Mouse (Mus musculus): ENCODE results near the gene Orc3. TPM values are rescaled to one million over a fixed set of nuclear protein-coding genes. Genes with fewer than 3 reads are reported as not detected.

Gene Orc3
- 102 and 105 TPM in 2 replicates for polyA plus RNA-seq (2014; fragmentation: Nextera tagmentation; extraction: Ambion mirVana)

- no peaks in the 10 kb centered on the region for H3K27me3 ChIP-seq (ENCODE audit: control insufficient read depth, insufficient read depth, low read length)
- under 1% methylated on average over 42 of the region's 42 CpGs for WGBS
- ATAC-seq (ENCODE audit: insufficient number of reproducible peaks, insufficient read depth, low FRiP score, low read depth), result peak; percentile 99
- peak within 1 kb of the TSS; percentile 71 for H3K4me3 ChIP-seq (ENCODE audit: low read depth, low read length)
- H3K4me2 ChIP-seq (replicated peaks; ENCODE audit: low read depth, low read length), result peak within 1 kb of the TSS; percentile 63
- no peaks in the 10 kb centered on the region for H3K9me3 ChIP-seq (ENCODE audit: control insufficient read depth, low read depth, low read length)
- peak within 1 kb of the TSS; percentile 66 for H3K27ac ChIP-seq (ENCODE audit: low read length)
- H3K9ac ChIP-seq (replicated peaks; ENCODE audit: low read depth, low read length), result peak within 1 kb of the TSS; percentile 62
- H3K36me3 ChIP-seq (ENCODE audit: control insufficient read depth, insufficient read depth, low read length), result peaks cover 3% of the 10 kb centered on the region; the same call in 1 of the 2 replicates
- peaks cover 16% of the 10 kb centered on the region for H3K4me1 ChIP-seq (ENCODE audit: control insufficient read depth, insufficient read depth, low read length)
Observed at GRCm38 (mm10) chr4:34614630-34615094, at the start of gene Orc3, which contains the start of gene Rars2. Gene Orc3, minus strand, starts transcription at chr4:34614944. Gene Rars2, plus strand, starts transcription at chr4:34614957.

DNA sequence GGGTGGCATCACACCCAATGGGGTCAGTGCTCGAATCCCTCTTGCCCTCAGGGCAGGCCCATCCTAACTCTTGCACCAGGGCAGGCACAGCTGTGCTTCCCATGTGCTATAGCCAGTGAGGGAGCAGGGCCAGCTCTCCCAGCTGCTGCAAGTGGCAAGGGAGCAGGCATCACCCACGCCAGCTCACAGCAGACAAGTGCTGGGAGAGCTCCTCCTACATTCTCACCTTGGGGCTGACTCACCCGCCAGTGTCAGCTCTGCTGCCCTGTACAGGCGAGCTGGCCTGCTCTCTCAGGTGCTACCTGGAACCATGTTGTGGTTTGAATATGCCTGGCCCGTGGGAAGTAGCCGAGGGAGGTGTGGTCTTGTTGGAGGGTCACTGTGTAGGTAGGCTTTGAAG lies 47.2 kb upstream of the Orc3 start:
- H3K36me3 ChIP-seq (ENCODE audit: control insufficient read depth, insufficient read depth, low read length), result peaks cover 33% of the 10 kb centered on the region
- no peak overlapping the region for H3K27ac ChIP-seq (ENCODE audit: low read length)
- H3K9ac ChIP-seq (replicated peaks; ENCODE audit: low read depth, low read length), result no peak overlapping the region
- no peaks in the 10 kb centered on the region for H3K27me3 ChIP-seq (ENCODE audit: control insufficient read depth, insufficient read depth, low read length)
- ATAC-seq (ENCODE audit: insufficient number of reproducible peaks, insufficient read depth, low FRiP score, low read depth), result no peak
- H3K4me2 ChIP-seq (replicated peaks; ENCODE audit: low read depth, low read length), result no peak overlapping the region
- no peak overlapping the region for H3K4me3 ChIP-seq (ENCODE audit: low read depth, low read length)
- 83% methylated on average over 6 of the region's 6 CpGs for WGBS
- no peaks in the 10 kb centered on the region for H3K9me3 ChIP-seq (ENCODE audit: control insufficient read depth, low read depth, low read length)
- no peaks in the 10 kb centered on the region for H3K4me1 ChIP-seq (ENCODE audit: control insufficient read depth, insufficient read depth, low read length)

DNA sequence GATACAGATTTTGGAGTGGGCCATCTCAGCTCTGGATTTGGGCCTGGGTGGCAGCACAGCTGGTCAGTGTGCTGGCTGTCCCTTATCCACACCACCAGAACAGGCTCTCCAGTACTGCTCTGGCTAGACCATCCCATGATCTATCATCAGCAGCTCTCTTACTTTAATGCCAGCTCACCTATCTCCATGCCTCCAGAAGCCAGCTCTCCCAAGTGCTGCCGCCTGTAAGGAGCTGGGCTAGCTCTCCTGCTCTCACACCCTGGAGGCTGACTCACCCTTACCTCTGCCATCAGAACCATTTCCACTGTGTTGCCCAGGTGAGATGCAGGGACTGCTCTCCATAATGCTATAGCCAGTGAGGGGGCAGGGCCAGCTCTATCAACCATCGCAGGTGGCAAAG lies 46.8 kb upstream of the Orc3 start:
- Histone ChIP-seq H3K36me3 (ENCODE audit: control insufficient read depth, insufficient read depth, low read length) (peaks cover 29% of the 10 kb centered on the region), H3K9me3 (ENCODE audit: control insufficient read depth, low read depth, low read length) (no peaks in the 10 kb centered on the region), H3K9ac (replicated peaks; ENCODE audit: low read depth, low read length) (no peak overlapping the region), H3K4me3 (ENCODE audit: low read depth, low read length) (no peak overlapping the region), H3K4me1 (ENCODE audit: control insufficient read depth, insufficient read depth, low read length) (no peaks in the 10 kb centered on the region), H3K4me2 (replicated peaks; ENCODE audit: low read depth, low read length) (no peak overlapping the region), H3K27ac (ENCODE audit: low read length) (no peak overlapping the region), H3K27me3 (ENCODE audit: control insufficient read depth, insufficient read depth, low read length) (no peaks in the 10 kb centered on the region)
- 83% methylated on average over 2 of the region's 2 CpGs for WGBS
- ATAC-seq (ENCODE audit: insufficient number of reproducible peaks, insufficient read depth, low FRiP score, low read depth), result no peak

- Histone ChIP-seq H3K4me2 (replicated peaks; ENCODE audit: low read depth, low read length) (no peak overlapping the region), H3K27ac (ENCODE audit: low read length) (no peak overlapping the region), H3K27me3 (ENCODE audit: control insufficient read depth, insufficient read depth, low read length) (no peaks in the 10 kb centered on the region), H3K4me3 (ENCODE audit: low read depth, low read length) (no peak overlapping the region), H3K4me1 (ENCODE audit: control insufficient read depth, insufficient read depth, low read length) (no peaks in the 10 kb centered on the region), H3K9ac (replicated peaks; ENCODE audit: low read depth, low read length) (no peak overlapping the region), H3K9me3 (ENCODE audit: control insufficient read depth, low read depth, low read length) (no peaks in the 10 kb centered on the region), H3K36me3 (ENCODE audit: control insufficient read depth, insufficient read depth, low read length) (peaks cover 38% of the 10 kb centered on the region)
- WGBS, result 87% methylated on average over 2 of the region's 2 CpGs
- ATAC-seq (ENCODE audit: insufficient number of reproducible peaks, insufficient read depth, low FRiP score, low read depth), result no peak
Observed at GRCm38 (mm10) chr4:34659012-34659411, 44.3 kb upstream of the Orc3 start.

DNA sequence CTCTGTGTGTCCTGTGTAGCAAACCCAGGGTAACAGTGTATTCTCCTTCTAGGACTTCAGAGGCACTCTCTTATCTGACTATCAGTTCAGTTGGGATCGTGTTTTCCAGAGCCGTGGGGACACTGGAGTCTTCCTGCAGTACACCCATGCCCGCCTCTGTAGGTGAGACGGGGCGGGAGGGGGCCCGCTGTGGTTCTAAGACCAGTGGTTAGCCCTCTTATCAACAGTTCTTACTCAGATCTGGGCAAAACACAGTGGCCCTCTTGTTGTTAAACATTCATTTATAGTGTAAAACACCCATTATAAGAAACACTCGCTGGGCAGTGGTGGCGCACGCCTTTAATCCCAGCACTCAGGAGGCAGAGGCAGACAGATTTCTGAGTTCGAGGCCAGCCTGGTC lies 41.4 kb upstream of the Orc3 start:
- Histone ChIP-seq H3K27ac (ENCODE audit: low read length) (no peak overlapping the region), H3K4me3 (ENCODE audit: low read depth, low read length) (no peak overlapping the region), H3K4me1 (ENCODE audit: control insufficient read depth, insufficient read depth, low read length) (no peaks in the 10 kb centered on the region), H3K9me3 (ENCODE audit: control insufficient read depth, low read depth, low read length) (no peaks in the 10 kb centered on the region), H3K4me2 (replicated peaks; ENCODE audit: low read depth, low read length) (no peak overlapping the region), H3K9ac (replicated peaks; ENCODE audit: low read depth, low read length) (no peak overlapping the region), H3K27me3 (ENCODE audit: control insufficient read depth, insufficient read depth, low read length) (no peaks in the 10 kb centered on the region), H3K36me3 (ENCODE audit: control insufficient read depth, insufficient read depth, low read length) (peaks cover 35% of the 10 kb centered on the region)
- 94% methylated on average over 10 of the region's 10 CpGs for WGBS
- ATAC-seq (ENCODE audit: insufficient number of reproducible peaks, insufficient read depth, low FRiP score, low read depth), result no peak

DNA sequence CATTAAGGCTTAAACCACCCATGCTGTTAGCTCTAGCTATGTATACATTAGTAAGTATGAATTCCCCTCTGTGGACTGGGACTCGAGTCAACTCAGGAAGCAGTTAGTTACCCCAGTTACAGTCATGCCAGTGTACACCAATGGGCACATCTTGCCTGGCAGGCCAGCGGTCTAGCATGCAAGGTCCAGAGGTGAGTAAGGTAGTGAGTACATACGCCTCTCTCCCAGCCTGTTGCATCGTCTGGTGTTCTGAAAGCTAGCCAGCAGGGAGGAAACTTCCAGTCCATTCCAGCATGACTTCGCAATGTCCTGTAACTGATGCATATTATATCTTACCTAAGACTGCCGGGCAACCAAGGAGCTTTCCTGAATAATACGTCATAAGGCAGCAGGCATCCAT lies 38.4 kb upstream of the Orc3 start:
- no peak overlapping the region for H3K4me3 ChIP-seq (ENCODE audit: low read depth, low read length)
- H3K4me2 ChIP-seq (replicated peaks; ENCODE audit: low read depth, low read length), result no peak overlapping the region
- no peak for ATAC-seq (ENCODE audit: insufficient number of reproducible peaks, insufficient read depth, low FRiP score, low read depth)
- no peak overlapping the region for H3K27ac ChIP-seq (ENCODE audit: low read length)
- H3K9me3 ChIP-seq (ENCODE audit: control insufficient read depth, low read depth, low read length), result no peaks in the 10 kb centered on the region
- no peaks in the 10 kb centered on the region for H3K27me3 ChIP-seq (ENCODE audit: control insufficient read depth, insufficient read depth, low read length)
- peaks cover 28% of the 10 kb centered on the region for H3K36me3 ChIP-seq (ENCODE audit: control insufficient read depth, insufficient read depth, low read length)
- 87% methylated on average over 7 of the region's 7 CpGs for WGBS
- no peaks in the 10 kb centered on the region for H3K4me1 ChIP-seq (ENCODE audit: control insufficient read depth, insufficient read depth, low read length)
- no peak overlapping the region for H3K9ac ChIP-seq (replicated peaks; ENCODE audit: low read depth, low read length)

DNA sequence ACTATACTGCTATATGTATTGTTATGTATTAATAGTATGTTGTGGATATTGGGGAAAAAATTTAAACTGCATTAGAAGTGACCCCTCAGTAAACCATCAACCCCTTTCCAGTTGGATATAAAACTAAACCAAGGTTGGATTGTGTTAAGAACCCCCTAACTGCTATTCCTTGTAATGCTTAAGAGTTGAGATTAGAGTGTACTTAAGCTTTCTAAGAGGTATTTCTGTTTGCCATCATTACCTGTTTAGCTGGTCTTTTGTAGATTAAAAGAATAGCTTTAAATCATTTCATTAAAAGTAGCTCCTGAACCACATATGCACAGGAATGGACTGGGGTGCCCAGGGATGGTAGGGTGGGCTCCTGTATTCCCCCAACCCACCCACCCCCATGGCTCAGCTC lies 30.0 kb upstream of the Orc3 start:
- Histone ChIP-seq H3K9me3 (ENCODE audit: control insufficient read depth, low read depth, low read length) (no peaks in the 10 kb centered on the region), H3K4me2 (replicated peaks; ENCODE audit: low read depth, low read length) (no peak overlapping the region), H3K4me1 (ENCODE audit: control insufficient read depth, insufficient read depth, low read length) (no peaks in the 10 kb centered on the region), H3K27ac (ENCODE audit: low read length) (no peak overlapping the region), H3K4me3 (ENCODE audit: low read depth, low read length) (no peak overlapping the region), H3K36me3 (ENCODE audit: control insufficient read depth, insufficient read depth, low read length) (peaks cover 21% of the 10 kb centered on the region), H3K27me3 (ENCODE audit: control insufficient read depth, insufficient read depth, low read length) (no peaks in the 10 kb centered on the region), H3K9ac (replicated peaks; ENCODE audit: low read depth, low read length) (no peak overlapping the region)
- ATAC-seq (ENCODE audit: insufficient number of reproducible peaks, insufficient read depth, low FRiP score, low read depth), result no peak

DNA sequence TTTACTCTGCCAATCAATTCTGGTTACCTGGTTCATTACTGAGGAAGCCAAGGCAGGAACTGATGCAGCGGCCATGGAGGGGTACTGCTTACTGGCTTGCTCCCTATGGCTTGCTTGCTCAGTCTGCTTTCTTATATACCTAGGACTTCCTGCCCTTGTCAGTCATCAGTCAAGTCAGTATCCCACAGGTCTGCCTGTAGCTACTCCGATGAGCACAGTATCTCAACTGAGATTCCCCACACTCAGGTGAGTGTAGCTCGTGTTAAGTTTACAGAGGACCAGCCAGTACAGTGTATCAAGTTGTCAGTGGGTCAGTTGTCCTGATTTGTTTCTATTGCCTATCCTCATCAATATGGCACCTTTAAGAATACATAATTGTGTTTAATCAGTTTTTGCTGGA lies 26.0 kb upstream of the Orc3 start:
- no peak overlapping the region for H3K27ac ChIP-seq (ENCODE audit: low read length)
- ATAC-seq (ENCODE audit: insufficient number of reproducible peaks, insufficient read depth, low FRiP score, low read depth), result no peak
- H3K4me1 ChIP-seq (ENCODE audit: control insufficient read depth, insufficient read depth, low read length), result no peaks in the 10 kb centered on the region
- peaks cover 8% of the 10 kb centered on the region for H3K36me3 ChIP-seq (ENCODE audit: control insufficient read depth, insufficient read depth, low read length)
- no peaks in the 10 kb centered on the region for H3K27me3 ChIP-seq (ENCODE audit: control insufficient read depth, insufficient read depth, low read length)
- H3K4me3 ChIP-seq (ENCODE audit: low read depth, low read length), result no peak overlapping the region
- H3K4me2 ChIP-seq (replicated peaks; ENCODE audit: low read depth, low read length), result no peak overlapping the region
- 94% methylated on average over 3 of the region's 3 CpGs for WGBS
- H3K9ac ChIP-seq (replicated peaks; ENCODE audit: low read depth, low read length), result no peak overlapping the region
- H3K9me3 ChIP-seq (ENCODE audit: control insufficient read depth, low read depth, low read length), result no peaks in the 10 kb centered on the region

DNA sequence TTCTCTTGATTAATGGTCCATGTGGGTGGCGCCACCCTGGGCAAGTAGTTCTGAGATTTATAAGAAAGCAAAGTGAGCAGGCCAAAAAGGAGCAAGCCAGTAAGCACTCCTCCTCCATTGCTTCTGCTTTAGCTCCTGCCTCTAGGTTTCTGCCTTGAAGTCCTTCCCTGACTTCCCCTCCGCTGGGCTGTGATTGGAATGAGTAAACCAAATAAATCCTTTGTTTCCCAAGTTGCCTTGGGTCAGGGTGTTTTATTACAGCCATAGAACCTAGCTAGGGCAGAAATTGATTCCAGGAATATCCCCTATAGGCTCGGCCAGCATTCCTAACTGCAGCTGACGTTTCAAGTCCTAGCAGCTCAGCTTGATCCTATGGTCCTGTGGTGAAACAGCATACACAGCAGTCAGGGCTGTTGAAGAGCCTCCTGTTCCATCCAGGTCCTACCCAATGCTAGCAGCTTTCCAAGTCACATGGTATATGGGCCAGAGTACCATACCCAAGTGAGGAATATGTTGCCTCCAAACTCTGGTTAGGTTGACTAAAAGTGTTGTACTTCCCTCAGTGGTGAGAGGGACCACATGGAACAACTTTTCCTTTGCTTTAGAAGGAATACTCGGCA lies 25.1 kb upstream of the Orc3 start:
- Histone ChIP-seq H3K9ac (replicated peaks; ENCODE audit: low read depth, low read length) (no peak overlapping the region), H3K4me1 (ENCODE audit: control insufficient read depth, insufficient read depth, low read length) (no peaks in the 10 kb centered on the region), H3K27ac (ENCODE audit: low read length) (no peak overlapping the region), H3K9me3 (ENCODE audit: control insufficient read depth, low read depth, low read length) (no peaks in the 10 kb centered on the region), H3K36me3 (ENCODE audit: control insufficient read depth, insufficient read depth, low read length) (peaks cover 8% of the 10 kb centered on the region; the same call in 1 of the 2 replicates), H3K27me3 (ENCODE audit: control insufficient read depth, insufficient read depth, low read length) (no peaks in the 10 kb centered on the region), H3K4me3 (ENCODE audit: low read depth, low read length) (no peak overlapping the region), H3K4me2 (replicated peaks; ENCODE audit: low read depth, low read length) (no peak overlapping the region)
- whole genome bisulfite sequencing, result 74% methylated on average over 5 of the region's 5 CpGs
- ATAC-seq (ENCODE audit: insufficient number of reproducible peaks, insufficient read depth, low FRiP score, low read depth), result no peak
